In the genomic region with DNA sequence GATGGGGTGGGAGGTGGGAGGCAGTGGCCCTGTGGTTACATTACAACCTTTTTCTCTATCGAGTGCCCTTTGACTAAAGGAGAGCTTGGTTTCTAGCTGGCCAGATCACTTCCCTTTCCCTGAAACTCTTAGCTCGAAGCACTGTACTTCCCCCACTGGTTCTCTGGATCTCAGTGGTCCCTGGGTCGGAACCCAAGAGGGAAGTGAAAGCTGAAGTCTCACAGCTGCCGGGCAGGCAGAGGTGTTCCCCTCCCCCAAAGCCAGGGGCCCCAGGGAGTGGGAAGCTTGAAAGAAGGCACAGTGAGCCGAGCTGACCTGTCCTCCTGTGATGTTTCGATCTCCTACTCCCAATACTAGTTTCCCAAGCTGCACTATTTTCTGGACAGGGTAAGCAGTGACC, we compare ENCODE assay signal across 8 mouse cellular contexts. TPM values are rescaled to one million over a fixed set of nuclear protein-coding genes. Genes with fewer than 3 reads are reported as not detected.
DNase-seq lines count a peak whose midpoint lies in the region; ATAC-seq and TF ChIP-seq lines count a peak whose summit lies in the region.

No protein-coding gene starts in this region.

- peak; percentile 24; the same call in 1 of the 2 replicates for ATAC-seq in kidney, embryonic 14.5 days (ENCODE audit: low FRiP score, low TSS enrichment)
- ATAC-seq in heart, embryonic 13.5 days (ENCODE audit: extremely low read depth, insufficient number of reproducible peaks, low FRiP score, low TSS enrichment) = no peak
- ATAC-seq in activated CD4-positive, CD25-positive, alpha-beta regulatory T cell, adult 4 months = no peak

- no peaks in the 10 kb centered on the region for H3K36me3 ChIP-seq in kidney, embryonic 14.5 days (ENCODE audit: control insufficient read depth, insufficient read depth, low read length)
- no peaks in the 10 kb centered on the region for H3K36me3 ChIP-seq in kidney, adult 2 months (ENCODE audit: control insufficient read depth, insufficient read depth, low read length)
- H3K36me3 ChIP-seq in heart, embryonic 13.5 days = no peaks in the 10 kb centered on the region

- no peak overlapping the region; the same call in 1 of the 2 replicates for H3K4me2 ChIP-seq in kidney, embryonic 14.5 days (replicated peaks; ENCODE audit: low read depth, low read length)
- H3K4me2 ChIP-seq in heart, embryonic 13.5 days = peak overlapping the region; percentile 43; the same call in 1 of the 2 replicates

- H3K9ac ChIP-seq in kidney, embryonic 14.5 days (ENCODE audit: low read depth, low read length) = no peak overlapping the region
- peak overlapping the region; percentile 41 for H3K9ac ChIP-seq in heart, embryonic 13.5 days

- no peak for DNase-seq in kidney, adult 2 months
- DNase-seq in A20 (ENCODE audit: low read depth, low spot score) = peak; percentile 83
- DNase-seq in lung, postnatal 25 days (ENCODE audit: low spot score) = peak; percentile 59
- DNase-seq in adipocyte (ENCODE audit: low spot score) = no peak
- no peak for DNase-seq in cerebellum, adult 11 months

- H3K4me3 ChIP-seq in kidney, embryonic 14.5 days (ENCODE audit: low read length) = no peak overlapping the region
- no peak overlapping the region for H3K4me3 ChIP-seq in kidney, adult 2 months (ENCODE audit: insufficient read depth, low read depth, low read length)
- no peak overlapping the region for H3K4me3 ChIP-seq in heart, embryonic 13.5 days

- TF ChIP-seq CTCF in kidney, adult 2 months (conservative IDR thresholded peaks at IDR 0.05; ENCODE audit: insufficient read depth, insufficient read length, low read depth, low read length) = no peak

- peak overlapping the region; percentile 32; the same call in 1 of the 2 replicates for H3K27ac ChIP-seq in kidney, embryonic 14.5 days (ENCODE audit: low read depth, low read length)
- no peak overlapping the region for H3K27ac ChIP-seq in kidney, adult 2 months (ENCODE audit: insufficient read depth, low read depth, low read length)
- H3K27ac ChIP-seq in heart, embryonic 13.5 days (replicated peaks) = no peak overlapping the region

- no peaks in the 10 kb centered on the region for H3K27me3 ChIP-seq in kidney, embryonic 14.5 days (ENCODE audit: control insufficient read depth, insufficient read depth, low read length)
- no peaks in the 10 kb centered on the region for H3K27me3 ChIP-seq in kidney, adult 2 months (replicated peaks; ENCODE audit: control insufficient read depth, insufficient read depth, low read length)
- H3K27me3 ChIP-seq in heart, embryonic 13.5 days (replicated peaks) = no peaks in the 10 kb centered on the region

- no peak for TF ChIP-seq POLR2A in kidney, adult 2 months (IDR thresholded peaks at IDR 0.05; ENCODE audit: low read depth, low read length)

- H3K9me3 ChIP-seq in kidney, embryonic 14.5 days (ENCODE audit: control insufficient read depth, low read length) = no peaks in the 10 kb centered on the region
- no peaks in the 10 kb centered on the region for H3K9me3 ChIP-seq in heart, embryonic 13.5 days

- peaks cover 17% of the 10 kb centered on the region for H3K4me1 ChIP-seq in kidney, embryonic 14.5 days (ENCODE audit: control insufficient read depth, insufficient read depth, low read length)
- peaks cover 10% of the 10 kb centered on the region for H3K4me1 ChIP-seq in kidney, adult 2 months (ENCODE audit: control insufficient read depth, insufficient read depth, low read length)
- peaks cover 42% of the 10 kb centered on the region for H3K4me1 ChIP-seq in heart, embryonic 13.5 days

- WGBS in kidney, embryonic 14.5 days = 11% methylated on average over 6 of the region's 6 CpGs
- WGBS in kidney, adult 2 months = 44% methylated on average over 6 of the region's 6 CpGs
- WGBS in heart, embryonic 13.5 days = 9% methylated on average over 6 of the region's 6 CpGs

RNA-seq across cellular contexts. Expression of a gene that starts 54.0 kb away (rescaled TPM):
- polyA plus RNA-seq in kidney, embryonic 14.5 days (2014; fragmentation: Nextera tagmentation; extraction: Ambion mirVana) = 134 and 221 TPM in 2 replicates
- polyA plus RNA-seq in kidney, adult 2 months (2012; rRNA removed) = 241 and 291 TPM in 2 replicates
- 166 and 169 TPM in 2 replicates for polyA plus RNA-seq in heart, embryonic 13.5 days (2015; fragmentation: Nextera tagmentation; extraction: Ambion mirVana)
- polyA plus RNA-seq in activated CD4-positive, CD25-positive, alpha-beta regulatory T cell, adult 4 months (2017; shearing (Covaris generic)) = 100 to 1,000 TPM; 202 to 222 TPM

Comparison
In these comparisons a context has a peak if more than half of its experiments do, and no peak if none do; other contexts are left out.
1. DNase-seq: peak in A20 (single experiment) and lung, postnatal 25 days (single experiment); none in kidney, adult 2 months (single experiment), adipocyte (single experiment) and cerebellum, adult 11 months (single experiment).